Mouse (Mus musculus): Measurements from ENCODE around the gene Slc1a3.

- TF ChIP-seq CTCF (IDR thresholded peaks at IDR 0.05; ENCODE audit: low read depth) (no peak), EP300 (IDR thresholded peaks at IDR 0.05; ENCODE audit: low read depth) (no peak)
Measured at GRCm38 (mm10) chr15:8740724-8741123, 30.2 kb upstream of the Slc1a3 start.

All from liver, embryonic 14.5 days (tissue).